27 mouse cellular contexts compared by ENCODE assay signal in genomic region chr5:102547786-102548185, GRCm38 (mm10).
"Had no signal": no experiment of that assay in that cellular context is flagged by ENCODE, and none has a peak within 500 bp of the region (broad histone marks: within the 10 kb centered on the region; RNA-seq: fewer than 3 reads in every experiment).

No protein-coding gene starts in this region.

- H3K4me3 ChIP-seq: gastrocnemius, adult 2 months; heart, embryonic 10.5 days; heart, embryonic 12.5 days; hindbrain, embryonic 10.5 days; hindbrain, embryonic 12.5 days; intestine, embryonic 15.5 days; layer of hippocampus, adult 2 months; left cerebral cortex, adult 2 months; limb, embryonic 13.5 days; limb, embryonic 15.5 days; liver, embryonic 12.5 days had no signal

- H3K36me3 ChIP-seq: heart, embryonic 10.5 days; heart, embryonic 12.5 days; hindbrain, embryonic 10.5 days; hindbrain, embryonic 12.5 days; intestine, embryonic 15.5 days; limb, embryonic 13.5 days; limb, embryonic 15.5 days; liver, embryonic 12.5 days had no signal

- H3K9me3 ChIP-seq: heart, embryonic 10.5 days; heart, embryonic 12.5 days; hindbrain, embryonic 10.5 days; hindbrain, embryonic 12.5 days; intestine, embryonic 15.5 days; limb, embryonic 13.5 days; limb, embryonic 15.5 days; liver, embryonic 12.5 days had no signal

- ATAC-seq: hindbrain, embryonic 16.5 days; inflammation-experienced regulatory T-cells, adult 6 months; intestine, embryonic 15.5 days; intestine, postnatal 0 days; liver, embryonic 12.5 days had no signal

- H3K27me3 ChIP-seq: heart, embryonic 12.5 days; hindbrain, embryonic 12.5 days; intestine, embryonic 15.5 days; limb, embryonic 13.5 days; limb, embryonic 15.5 days; liver, embryonic 12.5 days had no signal

- H3K4me1 ChIP-seq: hindbrain, embryonic 10.5 days; hindbrain, embryonic 12.5 days; intestine, embryonic 15.5 days; liver, embryonic 12.5 days had no signal

- H3K4me2 ChIP-seq: heart, embryonic 12.5 days; hindbrain, embryonic 12.5 days; hindbrain, embryonic 14.5 days; intestine, embryonic 15.5 days; limb, embryonic 13.5 days; limb, embryonic 15.5 days; liver, embryonic 12.5 days had no signal

- H3K27ac ChIP-seq: gastrocnemius, adult 2 months; heart, embryonic 10.5 days; hindbrain, embryonic 10.5 days; hindbrain, embryonic 12.5 days; hindbrain, embryonic 14.5 days; intestine, embryonic 15.5 days; layer of hippocampus, adult 2 months; left cerebral cortex, adult 2 months; limb, embryonic 13.5 days; limb, embryonic 15.5 days; liver, embryonic 12.5 days; liver, embryonic 14.5 days had no signal

- H3K9ac ChIP-seq: heart, embryonic 12.5 days; hindbrain, embryonic 12.5 days; hindbrain, embryonic 14.5 days; intestine, embryonic 15.5 days; limb, embryonic 13.5 days; limb, embryonic 15.5 days; liver, embryonic 12.5 days; liver, embryonic 14.5 days had no signal

- DNase-seq: gastrocnemius, adult 2 months; gastrocnemius, postnatal 10 days; gastrocnemius, postnatal 25 days; heart, adult 18-20 months; heart, postnatal 10 days; heart, postnatal 4 days; kidney, adult 18-20 months; kidney, adult 8-10 months; kidney, postnatal 10 days; kidney, postnatal 25 days; kidney, postnatal 4 days; left cerebral cortex, postnatal 4 days had no signal
